Mouse (Mus musculus) liver, adult 2 months (tissue): ENCODE measurements at regions not wholly inside any gene's neighbourhood (a gene's known extent, or its start where the extent isn't known, plus 50 kb on each side); places are given as distances from the start of the nearest gene placed in this dataset.

Experiments
- CTCF ChIP-seq: fragments of 200-500 bp; IDR thresholded peaks from 2 replicates; pipeline ENCODE4 v1.5.1; 2011; ENCODE audit warnings: low read depth, low read length, control low read depth
- POLR2A ChIP-seq: fragments of 200-500 bp; IDR thresholded peaks from 2 replicates; pipeline ENCODE4 v1.6.1; 2011; ENCODE audit warnings: low read length, control low read depth; ENCODE audit not compliant: insufficient read depth; ENCODE audit errors: extremely low read depth

- TF ChIP-seq CTCF (no peak), POLR2A (no peak)
Measured at GRCm38 (mm10) chr10:116677949-116678348, 96.6 kb upstream of the Cnot2 start.
